Mouse (Mus musculus): Measurements from ENCODE around the gene Ccnyl1. TPM values are rescaled to one million over a fixed set of nuclear protein-coding genes. Genes with fewer than 3 reads are reported as not detected.

Gene Ccnyl1
- total RNA-seq (2023) = 1 to 10 TPM; 6.8 to 8.6 TPM

GRCm38 (mm10) chr1:64690213-64691013, at the start of gene Ccnyl1:
TSS of gene Ccnyl1 (plus strand) at chr1:64690455.

GRCm38 (mm10) chr1:64737502-64738179, 47.4 kb downstream of the Ccnyl1 start, which contains the start of gene Fzd5:
TSS of gene Fzd5 (minus strand) at chr1:64737751.

Other genes starting within 250 kb of the Ccnyl1 start
- 100 to 1,000 TPM; 117 to 132 TPM for gene Creb1, start 157.8 kb upstream of the Ccnyl1 start, total RNA-seq (2023)
- gene Mettl21a, start 73.2 kb upstream of the Ccnyl1 start, total RNA-seq (2023) = 1 to 10 TPM; 2.4 to 4.7 TPM
- 1 to 10 TPM; 4.7 to 4.8 TPM for gene Fzd5, start 47.3 kb downstream of the Ccnyl1 start, total RNA-seq (2023)